Mouse (Mus musculus) E14TG2a.4 (cell line): Measurements from ENCODE around the gene Thbs3.

Experiments
- CTCF ChIP-seq: conservative IDR thresholded peaks from 2 replicates; pipeline ENCODE4 v1.5.1; 2014; ENCODE audit warnings: low read length
- NANOG ChIP-seq: IDR thresholded peaks from 2 replicates; pipeline ENCODE4 v1.6.1; 2014; ENCODE audit warnings: borderline replicate concordance, low read length, mixed read lengths
- POU5F1 ChIP-seq: IDR thresholded peaks from 2 replicates; pipeline ENCODE4 v1.6.1; 2014; ENCODE audit warnings: low read length, borderline replicate concordance

DNA sequence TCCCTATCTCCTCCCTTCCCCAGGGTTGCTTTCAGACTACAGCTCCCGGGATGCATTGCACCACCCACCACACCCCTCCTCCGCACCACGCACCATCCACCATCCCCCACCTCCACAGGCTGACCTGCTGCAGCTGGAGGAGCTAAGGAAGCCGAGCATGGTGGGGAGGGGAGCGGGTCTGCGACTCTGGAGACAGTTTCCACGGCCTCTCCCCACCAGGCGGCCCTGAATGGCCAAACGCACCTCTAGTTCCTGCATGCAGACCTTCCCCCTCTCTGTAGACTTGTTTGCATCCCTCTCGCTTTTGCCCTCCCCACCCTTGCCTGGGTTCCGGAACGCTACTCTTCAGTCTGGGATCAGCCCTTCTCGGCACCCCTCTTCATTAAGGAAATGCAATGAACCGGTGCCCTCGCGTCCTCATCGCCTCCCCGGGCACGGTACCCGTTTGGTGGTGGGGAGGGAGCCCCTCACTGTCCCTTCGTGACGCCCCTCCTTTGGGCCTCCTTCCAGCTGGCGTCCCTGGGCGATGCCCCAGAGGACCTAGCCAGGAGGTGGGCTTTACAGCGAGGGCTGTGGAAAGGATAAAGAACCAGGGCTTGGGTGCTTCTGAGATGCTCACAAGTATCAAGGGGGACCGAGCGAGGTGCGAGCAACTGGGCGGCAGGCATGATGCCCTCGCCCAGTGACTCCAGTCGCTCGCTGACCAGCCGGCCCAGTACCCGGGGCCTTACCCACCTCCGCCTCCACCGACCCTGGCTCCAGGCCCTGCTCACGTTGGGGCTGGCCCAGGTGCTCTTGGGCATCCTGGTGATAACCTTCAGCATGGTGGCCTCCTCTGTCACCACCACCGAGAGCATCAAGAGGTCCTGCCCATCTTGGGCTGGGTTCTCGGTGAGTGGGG lies 31.7 kb upstream of the Thbs3 start, which contains the start of gene Fam189b:
- TF ChIP-seq CTCF: no peak
- no peak for TF ChIP-seq POU5F1
- no peak for TF ChIP-seq NANOG
